Mouse (Mus musculus): ENCODE measurements around the gene Psip1. TPM values are rescaled to one million over a fixed set of nuclear protein-coding genes. Genes with fewer than 3 reads are reported as not detected.
A peak's percentile ranks its signal among the peaks of the same experiment; 100 is the strongest.
"Not testable (repeated sequence)": the region's sequence is repeated elsewhere in the genome, so short reads cannot be mapped to it uniquely, and the experiment has no call there.

Psip1 gene
- total RNA-seq, 2 experiments from 2014 or later = 96.0 to 109 TPM

GRCm38 (mm10) chr4:83509600-83509999 lies 23.3 kb upstream of the Psip1 start:
- ATAC-seq (ENCODE audit: poor library complexity, severe bottlenecking) = no peak

GRCm38 (mm10) chr4:83501037-83501430 lies 14.8 kb upstream of the Psip1 start:
- no peak for ATAC-seq (ENCODE audit: poor library complexity, severe bottlenecking)

- no peak for ATAC-seq (ENCODE audit: poor library complexity, severe bottlenecking)
Observed at GRCm38 (mm10) chr4:83500154-83501036, 14.1 kb upstream of the Psip1 start.

- ATAC-seq (ENCODE audit: poor library complexity, severe bottlenecking) = not testable (repeated sequence)
Observed at GRCm38 (mm10) chr4:83497013-83497412, 10.8 kb upstream of the Psip1 start.

GRCm38 (mm10) chr4:83493112-83493511 lies 6.9 kb upstream of the Psip1 start:
- no peak for ATAC-seq (ENCODE audit: poor library complexity, severe bottlenecking)

- ATAC-seq (ENCODE audit: poor library complexity, severe bottlenecking) = no peak
Observed at GRCm38 (mm10) chr4:83489121-83489520, 2.9 kb upstream of the Psip1 start.

GRCm38 (mm10) chr4:83485735-83486116 lies 533 bp downstream of the Psip1 start:
- peak; percentile 78 for ATAC-seq (ENCODE audit: poor library complexity, severe bottlenecking)

GRCm38 (mm10) chr4:83485250-83485649 lies 1.0 kb downstream of the Psip1 start:
- ATAC-seq (ENCODE audit: poor library complexity, severe bottlenecking) = no peak

- no peak for ATAC-seq (ENCODE audit: poor library complexity, severe bottlenecking)
Observed at GRCm38 (mm10) chr4:83468208-83468607, 18.1 kb downstream of the Psip1 start.

GRCm38 (mm10) chr4:83467615-83468014 lies 18.6 kb downstream of the Psip1 start:
- ATAC-seq (ENCODE audit: poor library complexity, severe bottlenecking) = no peak

GRCm38 (mm10) chr4:83464827-83465226 lies 21.4 kb downstream of the Psip1 start:
- ATAC-seq (ENCODE audit: poor library complexity, severe bottlenecking) = no peak

GRCm38 (mm10) chr4:83460106-83460505 lies 26.2 kb downstream of the Psip1 start:
- ATAC-seq (ENCODE audit: poor library complexity, severe bottlenecking) = no peak

- no peak for ATAC-seq (ENCODE audit: poor library complexity, severe bottlenecking)
Observed at GRCm38 (mm10) chr4:83450785-83451184, 35.5 kb downstream of the Psip1 start.

- no peak for ATAC-seq (ENCODE audit: poor library complexity, severe bottlenecking)
Observed at GRCm38 (mm10) chr4:83441050-83441449, 45.2 kb downstream of the Psip1 start.

GRCm38 (mm10) chr4:83439045-83439444 lies 47.2 kb downstream of the Psip1 start:
- peak; percentile 88 for ATAC-seq (ENCODE audit: poor library complexity, severe bottlenecking)

GRCm38 (mm10) chr4:83438116-83438515 lies 48.1 kb downstream of the Psip1 start:
- no peak for ATAC-seq (ENCODE audit: poor library complexity, severe bottlenecking)

GRCm38 (mm10) chr4:83436375-83436774 lies 49.9 kb downstream of the Psip1 start:
- ATAC-seq (ENCODE audit: poor library complexity, severe bottlenecking) = no peak

- no peak for ATAC-seq (ENCODE audit: poor library complexity, severe bottlenecking)
Observed at GRCm38 (mm10) chr4:83432901-83433300, 53.4 kb downstream of the Psip1 start.

- ATAC-seq (ENCODE audit: poor library complexity, severe bottlenecking) = no peak
Observed at GRCm38 (mm10) chr4:83431950-83432349, 54.3 kb downstream of the Psip1 start.

GRCm38 (mm10) chr4:83428845-83429244 lies 57.4 kb downstream of the Psip1 start:
- peak; percentile 60 for ATAC-seq (ENCODE audit: poor library complexity, severe bottlenecking)

GRCm38 (mm10) chr4:83427696-83428095 lies 58.6 kb downstream of the Psip1 start:
- no peak for ATAC-seq (ENCODE audit: poor library complexity, severe bottlenecking)

GRCm38 (mm10) chr4:83427141-83427540 lies 59.1 kb downstream of the Psip1 start:
- no peak for ATAC-seq (ENCODE audit: poor library complexity, severe bottlenecking)

- no peak for ATAC-seq (ENCODE audit: poor library complexity, severe bottlenecking)
Observed at GRCm38 (mm10) chr4:83425119-83425518, 61.1 kb downstream of the Psip1 start.

Data from megakaryocyte, adult 5-6 weeks (primary cell).